Mouse (Mus musculus): ENCODE measurements around the gene Psmb3.

- TF ChIP-seq CTCF (conservative IDR thresholded peaks at IDR 0.05; ENCODE audit: low read length) (no peak), NANOG (IDR thresholded peaks at IDR 0.05; ENCODE audit: borderline replicate concordance, low read length) (no peak), POU5F1 (IDR thresholded peaks at IDR 0.05; ENCODE audit: borderline replicate concordance, low read length) (no peak)
Measured at GRCm38 (mm10) chr11:97662893-97663527, 40.2 kb upstream of the Psmb3 start, which contains the start of gene Mllt6.
